Mouse (Mus musculus): ENCODE measurements around the gene Aprt. TPM values are rescaled to one million over a fixed set of nuclear protein-coding genes. Genes with fewer than 3 reads are reported as not detected.
A peak's percentile ranks its signal among the peaks of the same experiment; 100 is the strongest.

Aprt gene
- polyA plus RNA-seq, 1 experiment from 2014 or later, result 425 TPM

DNA sequence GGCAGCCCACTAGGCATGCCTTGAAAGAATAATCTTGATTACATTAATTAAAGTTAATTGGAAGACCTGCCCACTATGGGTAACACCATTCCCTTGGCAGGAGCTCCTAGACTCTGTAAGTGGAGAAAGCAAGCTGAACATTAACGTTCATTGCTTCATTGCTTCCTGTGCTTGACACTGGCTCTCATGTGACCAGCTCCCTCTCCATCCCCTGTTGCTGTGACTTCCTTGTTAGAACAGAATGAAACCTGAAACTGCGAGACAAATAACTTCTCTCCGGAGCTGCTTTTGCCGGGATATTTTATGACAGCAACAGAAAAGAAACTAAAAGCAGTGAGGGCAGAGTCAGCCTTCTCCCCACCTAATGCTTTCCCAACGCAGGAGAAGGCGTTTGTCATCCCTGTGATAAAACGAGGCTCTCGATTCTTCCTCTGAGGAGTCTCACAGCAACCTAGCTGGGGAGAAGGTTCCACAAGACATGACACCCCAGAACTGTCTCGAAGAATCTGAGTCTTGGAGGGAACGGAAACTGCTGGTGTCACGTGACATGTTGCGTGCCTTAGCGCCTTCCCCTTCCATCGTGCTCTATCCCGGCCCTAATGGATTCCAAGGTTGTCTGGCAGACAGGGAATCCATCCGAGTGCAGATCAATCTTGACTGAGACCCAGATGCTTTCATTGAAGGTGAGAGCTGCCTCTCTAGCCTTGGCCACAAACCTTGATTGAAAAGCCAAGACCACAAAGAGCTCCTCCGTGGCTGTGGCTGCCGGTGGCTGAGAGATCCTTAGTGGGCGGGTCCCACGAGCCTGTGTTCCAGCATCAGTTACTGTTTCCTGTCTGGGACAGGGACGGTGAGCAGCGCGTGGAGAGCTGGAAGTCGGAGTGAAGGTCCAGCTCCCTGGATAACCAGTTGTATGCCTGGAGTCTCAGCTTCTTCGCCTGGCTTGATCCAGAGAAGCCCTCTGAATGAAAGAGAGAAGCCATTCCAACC lies 12.1 kb downstream of the Aprt start:
- Histone ChIP-seq H3K9me3 (ENCODE audit: control insufficient read depth, low read length) (no peaks in the 10 kb centered on the region), H3K27ac (ENCODE audit: low read depth, low read length) (no peak overlapping the region), H3K4me1 (replicated peaks; ENCODE audit: control insufficient read depth, insufficient read depth, low read length) (peaks cover 23% of the 10 kb centered on the region), H3K36me3 (ENCODE audit: control insufficient read depth, insufficient read depth, low read length) (peaks cover 6% of the 10 kb centered on the region; the same call in 1 of the 2 replicates), H3K4me2 (no peak overlapping the region), H3K9ac (ENCODE audit: low read depth, low read length) (no peak overlapping the region), H3K4me3 (ENCODE audit: low read depth, low read length) (no peak overlapping the region), H3K27me3 (replicated peaks; ENCODE audit: control insufficient read depth, insufficient read depth, low read length) (no peaks in the 10 kb centered on the region)
- ATAC-seq (replicated peaks; ENCODE audit: low FRiP score) (no peak), DNase-seq (ENCODE audit: low spot score) (no peak)
- 71% methylated on average over 25 of the region's 25 CpGs for WGBS

DNA sequence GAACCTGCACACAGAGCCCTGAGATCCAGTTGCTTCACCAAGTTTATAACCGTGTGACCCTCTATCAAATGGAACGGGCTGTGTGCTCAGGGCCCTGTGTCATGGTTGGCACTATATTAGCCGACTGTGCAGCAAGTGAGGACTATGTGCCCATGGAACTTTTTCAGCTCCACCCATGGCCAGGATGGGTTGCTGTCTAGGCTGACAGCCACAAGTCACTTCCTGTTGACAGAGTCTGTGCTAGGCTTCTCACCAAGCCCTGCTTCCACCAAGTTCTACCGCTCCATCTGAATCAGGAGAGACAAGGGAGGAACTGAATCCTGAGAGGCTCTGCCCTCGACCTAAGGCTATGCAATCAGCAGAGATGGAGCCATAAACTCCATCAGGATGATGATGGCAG lies 15.5 kb downstream of the Aprt start:
- H3K27me3 ChIP-seq (replicated peaks; ENCODE audit: control insufficient read depth, insufficient read depth, low read length), result no peaks in the 10 kb centered on the region
- 53% methylated on average over 5 of the region's 5 CpGs for WGBS
- H3K4me1 ChIP-seq (replicated peaks; ENCODE audit: control insufficient read depth, insufficient read depth, low read length), result peaks cover 16% of the 10 kb centered on the region
- H3K9ac ChIP-seq (ENCODE audit: low read depth, low read length), result no peak overlapping the region
- ATAC-seq (replicated peaks; ENCODE audit: low FRiP score), result no peak
- DNase-seq (ENCODE audit: low spot score), result no peak
- no peaks in the 10 kb centered on the region for H3K9me3 ChIP-seq (ENCODE audit: control insufficient read depth, low read length)
- H3K27ac ChIP-seq (ENCODE audit: low read depth, low read length), result no peak overlapping the region
- H3K4me3 ChIP-seq (ENCODE audit: low read depth, low read length), result no peak overlapping the region
- no peaks in the 10 kb centered on the region for H3K36me3 ChIP-seq (ENCODE audit: control insufficient read depth, insufficient read depth, low read length)
- no peak overlapping the region for H3K4me2 ChIP-seq

DNA sequence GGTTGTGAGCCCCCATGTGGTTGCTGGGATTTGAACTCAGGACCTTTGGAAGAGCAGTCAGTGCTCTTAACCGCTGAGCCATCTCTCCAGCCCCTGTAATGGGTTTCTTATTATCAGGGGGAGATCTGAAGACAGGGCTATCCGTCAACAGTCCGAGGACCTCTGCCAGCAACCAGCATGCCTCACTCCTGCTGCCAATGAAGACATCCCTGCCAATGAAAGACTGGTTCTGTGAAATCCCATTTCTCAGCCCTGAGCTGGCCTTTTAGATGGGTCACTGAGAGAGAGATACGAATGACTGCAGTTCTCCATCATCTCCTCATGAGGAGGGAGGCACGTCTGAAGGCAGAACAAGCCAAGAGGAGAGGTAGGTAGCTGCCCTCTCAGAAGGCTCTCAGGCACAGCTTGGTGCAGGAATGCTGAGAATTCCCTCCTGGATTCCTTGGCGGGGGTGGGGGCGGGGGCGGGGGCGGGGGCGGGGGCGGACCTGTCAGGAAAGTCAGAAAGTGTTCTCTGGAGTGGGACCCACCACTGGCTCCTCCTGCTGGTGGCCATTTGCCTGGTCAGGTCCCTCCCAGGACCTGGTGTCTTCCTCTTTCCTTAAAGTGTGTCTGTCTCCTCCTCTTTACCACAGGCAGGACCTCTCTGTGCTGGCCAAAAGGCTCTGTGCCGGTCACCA lies 17.9 kb downstream of the Aprt start:
- ATAC-seq (replicated peaks; ENCODE audit: low FRiP score) (no peak), DNase-seq (ENCODE audit: low spot score) (peak; percentile 37)
- no peak overlapping the region for H3K9ac ChIP-seq (ENCODE audit: low read depth, low read length)
- no peak overlapping the region for H3K4me2 ChIP-seq
- no peaks in the 10 kb centered on the region for H3K9me3 ChIP-seq (ENCODE audit: control insufficient read depth, low read length)
- WGBS, result 17% methylated on average over 12 of the region's 12 CpGs
- no peak overlapping the region for H3K4me3 ChIP-seq (ENCODE audit: low read depth, low read length)
- H3K27ac ChIP-seq (ENCODE audit: low read depth, low read length), result peak overlapping the region; percentile 32; the same call in 1 of the 2 replicates
- peaks cover 24% of the 10 kb centered on the region for H3K4me1 ChIP-seq (replicated peaks; ENCODE audit: control insufficient read depth, insufficient read depth, low read length)
- H3K36me3 ChIP-seq (ENCODE audit: control insufficient read depth, insufficient read depth, low read length), result no peaks in the 10 kb centered on the region
- no peaks in the 10 kb centered on the region for H3K27me3 ChIP-seq (replicated peaks; ENCODE audit: control insufficient read depth, insufficient read depth, low read length)

DNA sequence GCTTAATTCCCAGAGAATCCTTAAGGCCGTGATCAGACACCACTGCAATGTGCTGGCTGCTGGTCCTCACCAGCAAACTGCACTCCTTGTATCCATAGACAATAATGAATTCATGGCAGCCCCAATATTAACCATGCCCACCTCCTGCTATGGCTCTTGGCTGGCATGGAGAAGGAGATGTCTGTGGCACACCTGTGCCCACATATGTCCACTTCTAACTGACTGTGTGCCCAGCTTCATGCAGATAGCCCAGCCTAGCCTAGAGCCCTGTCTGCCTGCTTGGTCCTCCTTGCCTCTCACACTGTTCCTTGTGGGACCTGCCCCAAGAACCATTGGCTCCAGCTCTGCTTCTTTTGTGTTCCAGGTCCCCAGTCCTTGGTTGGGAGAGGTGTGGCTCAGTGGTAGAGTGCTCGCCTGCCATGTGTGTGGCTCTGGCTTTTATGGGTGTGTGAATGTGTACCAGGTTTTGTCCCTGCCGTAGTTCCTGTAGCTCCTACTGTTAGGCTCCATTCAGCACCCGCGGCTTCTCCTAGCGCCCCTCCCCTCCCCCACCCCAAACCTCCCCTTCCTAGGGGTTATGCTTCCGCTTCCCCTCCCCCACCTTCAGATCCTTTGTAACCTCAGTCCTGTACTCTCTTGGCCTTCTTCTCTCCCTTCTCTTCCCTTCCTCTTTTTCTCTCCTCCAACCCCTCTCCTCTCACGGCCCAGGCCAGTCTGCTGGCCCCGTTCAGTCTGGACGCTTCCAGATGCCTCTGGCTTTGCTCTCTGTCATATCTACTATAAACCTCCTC lies 19.3 kb downstream of the Aprt start:
- H3K36me3 ChIP-seq (ENCODE audit: control insufficient read depth, insufficient read depth, low read length), result no peaks in the 10 kb centered on the region
- peak overlapping the region; percentile 72 for H3K4me2 ChIP-seq
- H3K4me1 ChIP-seq (replicated peaks; ENCODE audit: control insufficient read depth, insufficient read depth, low read length), result peaks cover 24% of the 10 kb centered on the region
- H3K9me3 ChIP-seq (ENCODE audit: control insufficient read depth, low read length), result no peaks in the 10 kb centered on the region
- DNase-seq (ENCODE audit: low spot score) (peak; percentile 42), ATAC-seq (replicated peaks; ENCODE audit: low FRiP score) (peak; percentile 11)
- peak overlapping the region; percentile 77 for H3K9ac ChIP-seq (ENCODE audit: low read depth, low read length)
- H3K27ac ChIP-seq (ENCODE audit: low read depth, low read length), result peak overlapping the region; percentile 72
- H3K27me3 ChIP-seq (replicated peaks; ENCODE audit: control insufficient read depth, insufficient read depth, low read length), result no peaks in the 10 kb centered on the region
- H3K4me3 ChIP-seq (ENCODE audit: low read depth, low read length), result peak overlapping the region; percentile 48
- 26% methylated on average over 10 of the region's 10 CpGs for WGBS

DNA sequence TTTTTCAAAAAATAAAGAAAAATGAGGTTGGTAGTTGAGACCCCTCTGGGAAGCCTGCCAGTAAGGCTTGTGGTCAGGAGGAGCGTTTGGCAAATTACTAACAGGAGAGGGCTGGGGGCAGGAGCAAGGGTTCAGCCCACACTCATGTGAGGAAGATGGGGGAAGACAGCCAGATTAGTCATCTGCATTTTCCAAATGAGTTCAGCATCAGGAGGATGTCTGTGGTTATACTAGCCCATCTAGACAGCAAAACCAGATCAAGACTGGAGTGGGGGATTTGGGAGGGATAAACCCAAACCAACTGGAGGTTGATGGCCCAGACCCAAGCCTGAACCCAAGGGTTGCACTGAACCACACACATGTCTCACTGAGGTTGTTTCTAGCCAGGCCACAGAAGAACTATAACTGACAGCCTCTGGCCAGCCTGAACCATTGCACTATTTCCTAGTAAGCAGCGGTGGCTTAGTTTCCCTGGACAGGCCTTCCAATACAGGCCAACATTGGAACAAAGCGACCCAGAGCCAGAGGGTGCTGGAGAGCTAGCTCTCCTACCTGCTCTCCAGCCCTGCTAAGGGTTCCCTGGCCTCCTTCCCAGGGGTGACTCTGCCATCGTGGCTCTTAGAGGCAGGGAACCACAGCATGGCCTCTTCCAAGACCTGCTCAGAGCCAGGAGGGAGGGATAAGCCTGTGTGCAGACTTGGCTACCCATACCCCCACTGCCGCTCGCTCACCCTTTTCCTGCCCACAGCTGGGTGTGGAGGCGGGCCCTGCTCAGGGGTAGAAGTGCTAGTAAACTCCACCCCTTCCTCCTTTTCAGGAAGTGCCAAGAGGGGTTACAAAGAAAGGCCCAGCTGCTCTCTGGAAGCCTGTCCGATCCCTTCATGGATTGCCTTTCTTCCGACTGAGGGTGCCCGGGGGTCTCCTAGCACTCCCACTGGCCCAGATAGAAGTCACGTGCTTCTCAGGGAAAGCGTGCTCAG lies 20.4 kb downstream of the Aprt start:
- 35% methylated on average over 12 of the region's 12 CpGs for WGBS
- DNase-seq (ENCODE audit: low spot score), result peak; percentile 70
- peak overlapping the region; percentile 72 for H3K27ac ChIP-seq (ENCODE audit: low read depth, low read length)
- no peaks in the 10 kb centered on the region for H3K36me3 ChIP-seq (ENCODE audit: control insufficient read depth, insufficient read depth, low read length)
- peaks cover 26% of the 10 kb centered on the region for H3K4me1 ChIP-seq (replicated peaks; ENCODE audit: control insufficient read depth, insufficient read depth, low read length)
- no peaks in the 10 kb centered on the region for H3K27me3 ChIP-seq (replicated peaks; ENCODE audit: control insufficient read depth, insufficient read depth, low read length)
- H3K4me2 ChIP-seq, result peak overlapping the region; percentile 72
- peak overlapping the region; percentile 77 for H3K9ac ChIP-seq (ENCODE audit: low read depth, low read length)
- peak; percentile 81 for ATAC-seq (replicated peaks; ENCODE audit: low FRiP score)
- no peaks in the 10 kb centered on the region for H3K9me3 ChIP-seq (ENCODE audit: control insufficient read depth, low read length)
- peak overlapping the region; percentile 48 for H3K4me3 ChIP-seq (ENCODE audit: low read depth, low read length)

DNA sequence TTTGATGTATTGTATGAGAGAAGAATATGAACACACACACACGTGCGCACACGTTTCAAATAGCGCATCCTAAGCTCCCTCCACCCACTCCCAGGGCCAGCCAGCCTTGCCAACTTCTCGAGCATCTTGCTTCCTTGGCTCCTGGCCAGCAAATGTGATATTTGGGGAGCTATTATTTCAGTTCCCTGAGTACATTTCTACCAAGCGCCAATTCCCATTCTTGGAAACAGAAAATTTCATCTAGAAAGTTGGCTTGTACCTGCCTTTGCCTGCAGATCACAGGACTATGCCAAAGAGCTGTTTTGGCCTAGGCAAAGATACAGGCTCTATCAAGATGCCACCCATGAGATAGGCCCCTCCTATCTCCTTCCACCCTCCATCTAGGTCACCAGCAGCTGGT lies 21.9 kb downstream of the Aprt start:
- Histone ChIP-seq H3K4me3 (ENCODE audit: low read depth, low read length) (no peak overlapping the region), H3K9me3 (ENCODE audit: control insufficient read depth, low read length) (no peaks in the 10 kb centered on the region), H3K4me2 (no peak overlapping the region), H3K36me3 (ENCODE audit: control insufficient read depth, insufficient read depth, low read length) (no peaks in the 10 kb centered on the region), H3K27me3 (replicated peaks; ENCODE audit: control insufficient read depth, insufficient read depth, low read length) (no peaks in the 10 kb centered on the region), H3K4me1 (replicated peaks; ENCODE audit: control insufficient read depth, insufficient read depth, low read length) (peaks cover 26% of the 10 kb centered on the region), H3K9ac (ENCODE audit: low read depth, low read length) (no peak overlapping the region), H3K27ac (ENCODE audit: low read depth, low read length) (no peak overlapping the region)
- DNase-seq (ENCODE audit: low spot score) (no peak), ATAC-seq (replicated peaks; ENCODE audit: low FRiP score) (no peak)
- 85% methylated on average over 6 of the region's 6 CpGs for WGBS

DNA sequence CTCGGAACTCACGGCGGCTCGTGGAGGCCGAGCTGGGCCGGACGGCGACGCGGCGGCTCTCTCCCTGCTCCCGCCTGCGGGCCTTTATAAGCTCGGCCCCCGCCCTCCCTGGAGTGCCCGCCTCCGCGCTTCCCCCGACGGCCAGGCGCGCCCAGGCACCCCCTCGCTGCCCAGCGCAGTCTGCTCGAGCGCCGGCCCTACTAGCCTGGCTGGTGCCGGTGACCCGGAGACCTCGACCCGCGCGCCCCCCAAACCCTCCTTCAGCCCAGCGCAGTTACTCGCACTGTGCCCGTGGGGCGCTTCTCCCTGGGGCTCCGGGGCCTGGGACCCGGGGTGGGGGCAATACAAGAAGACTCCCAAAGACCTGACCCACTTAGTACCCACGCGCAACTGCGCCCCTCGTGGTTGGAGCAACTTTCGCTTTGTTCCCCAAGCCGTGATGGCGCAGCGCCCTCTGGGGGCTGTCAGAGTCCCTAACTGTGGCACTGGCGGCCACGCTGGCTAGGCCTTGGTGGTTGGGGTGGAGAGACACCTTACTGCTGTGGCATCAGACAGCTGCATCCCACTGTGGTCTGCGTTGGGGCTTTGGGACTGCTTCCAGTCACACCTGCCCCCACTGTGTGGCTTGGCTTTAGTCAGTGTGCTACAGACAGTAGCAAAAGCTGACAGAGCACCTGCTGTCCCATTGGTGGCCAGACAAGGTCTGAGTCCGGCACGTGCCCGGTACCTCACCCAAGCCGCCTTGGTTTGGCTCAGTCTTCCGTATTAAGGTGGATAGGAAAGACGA lies 25.3 kb downstream of the Aprt start, which contains the start of gene Piezo1:
Piezo1 (minus strand) TSS at position 65 of the 787 bp plus-strand sequence.
- DNase-seq (ENCODE audit: low spot score) (peak; percentile 96), ATAC-seq (replicated peaks; ENCODE audit: low FRiP score) (peak; percentile 81)
- WGBS, result 10% methylated on average over 55 of the region's 56 CpGs
- Histone ChIP-seq H3K4me1 (replicated peaks; ENCODE audit: control insufficient read depth, insufficient read depth, low read length) (peaks cover 42% of the 10 kb centered on the region), H3K9me3 (ENCODE audit: control insufficient read depth, low read length) (no peaks in the 10 kb centered on the region), H3K4me3 (ENCODE audit: low read depth, low read length) (peak within 1 kb of the TSS; percentile 85), H3K36me3 (ENCODE audit: control insufficient read depth, insufficient read depth, low read length) (no peaks in the 10 kb centered on the region), H3K4me2 (peak within 1 kb of the TSS; percentile 85), H3K27me3 (replicated peaks; ENCODE audit: control insufficient read depth, insufficient read depth, low read length) (no peaks in the 10 kb centered on the region), H3K9ac (ENCODE audit: low read depth, low read length) (peak within 1 kb of the TSS; percentile 95), H3K27ac (ENCODE audit: low read depth, low read length) (peak within 1 kb of the TSS; percentile 89)

All from liver, embryonic 11.5 days (tissue).